Mouse (Mus musculus) spleen, adult 2 months (tissue): ENCODE results near the gene Srebf2.
A peak's percentile ranks its signal among the peaks of the same experiment; 100 is the strongest.

Experiments used
- CTCF ChIP-seq: fragments of 200-500 bp; IDR thresholded peaks from 2 replicates; pipeline ENCODE4 v1.5.1; 2011; ENCODE audit warnings: mild to moderate bottlenecking, inconsistent platforms; ENCODE audit not compliant: insufficient read depth, insufficient read length, insufficient replicate concordance; ENCODE audit errors: extremely low read depth
- POLR2A ChIP-seq: fragments of 200-500 bp; IDR thresholded peaks from 2 replicates; pipeline ENCODE4 v1.6.1; 2011; ENCODE audit warnings: low read depth, low read length, inconsistent platforms

DNA sequence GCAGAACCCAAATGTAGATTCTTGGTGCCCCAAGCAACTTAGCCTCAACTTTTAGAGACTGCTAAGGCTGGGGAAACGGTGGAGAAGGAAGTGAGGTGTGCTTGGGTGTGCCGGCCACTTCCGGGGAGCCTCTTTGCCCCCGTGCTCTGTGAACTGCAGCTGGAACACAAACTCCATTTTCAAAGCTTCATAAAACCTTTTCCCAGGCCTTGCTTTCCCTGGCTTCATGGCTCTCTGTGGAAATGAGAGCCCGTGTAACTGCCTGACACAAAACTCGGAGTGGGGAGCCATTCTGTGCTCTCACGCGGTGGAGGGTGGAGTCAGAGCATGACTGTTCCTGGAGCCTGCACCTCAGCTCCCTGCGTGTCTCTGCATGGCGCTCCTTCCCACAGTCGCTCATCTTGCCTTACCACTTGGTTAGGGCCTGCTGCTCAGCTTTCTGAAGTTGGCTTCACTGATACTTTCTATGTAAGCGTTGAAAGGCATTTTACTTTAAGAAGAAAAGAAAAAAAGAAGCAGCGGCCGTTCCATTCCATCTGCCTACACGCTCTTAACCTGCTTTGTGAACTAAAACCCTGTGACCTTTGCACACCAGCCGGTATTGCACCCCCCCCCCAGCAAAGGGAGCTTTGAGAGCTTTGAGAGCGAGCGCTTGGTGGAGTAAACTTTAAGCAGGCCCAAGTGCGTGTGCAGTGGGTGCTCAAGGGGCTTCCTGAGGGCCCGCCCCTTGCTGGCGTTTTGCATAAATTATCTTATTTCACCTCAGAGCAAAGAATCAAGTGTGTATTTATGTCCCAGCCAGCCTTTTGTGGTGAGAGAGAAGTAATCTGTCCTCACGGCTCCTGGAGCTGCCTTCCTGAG, 19.5 kb downstream of the Srebf2 start:
- peak; percentile 40 for TF ChIP-seq POLR2A
- no peak for TF ChIP-seq CTCF
